Mouse (Mus musculus): Measurements from ENCODE around the gene Gpr63.

DNA sequence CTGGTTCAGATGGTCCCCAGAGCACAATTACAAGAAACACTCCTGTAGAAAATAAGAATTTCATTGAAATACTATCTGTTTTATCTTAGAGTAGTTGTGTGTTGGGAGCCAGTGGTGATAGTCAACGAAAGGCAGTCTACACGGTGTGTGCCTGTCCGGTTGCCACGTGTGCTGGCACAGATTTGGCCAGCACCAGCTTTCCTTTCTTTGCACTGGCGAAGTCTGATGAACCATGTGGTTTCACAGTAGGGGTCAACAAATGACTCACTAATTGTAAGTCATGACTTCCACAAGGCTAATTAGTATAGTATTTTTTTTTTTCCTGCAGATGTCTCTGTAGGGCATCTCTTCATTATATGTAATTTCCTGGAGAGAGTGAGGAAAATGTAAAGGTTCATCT, 45.6 kb downstream of the Gpr63 start:
- no peak for TF ChIP-seq GATA1 (IDR thresholded peaks at IDR 0.05; ENCODE audit: low read length)
- no peak for TF ChIP-seq TAL1 (IDR thresholded peaks at IDR 0.05; ENCODE audit: low read length)

All from erythroblast, embryonic 14.5 days (primary cell).